11 mouse cellular contexts compared by ENCODE assay signal in genomic region chr4:135911531-135911930, GRCm38 (mm10). TPM values are rescaled to one million over a fixed set of nuclear protein-coding genes. Genes with fewer than 3 reads are reported as not detected.
DNase-seq lines count a peak whose midpoint lies in the region; ATAC-seq and TF ChIP-seq lines count a peak whose summit lies in the region.
"Had no signal": no experiment of that assay in that cellular context is flagged by ENCODE, and none has a peak within 500 bp of the region (broad histone marks: within the 10 kb centered on the region; RNA-seq: fewer than 3 reads in every experiment).

No protein-coding gene starts in this region.

- ATAC-seq in heart, embryonic 16.5 days (replicated peaks; ENCODE audit: extremely low read depth, insufficient read depth, low FRiP score): no peak
- ATAC-seq in kidney, postnatal 0 days (replicated peaks; ENCODE audit: low FRiP score, low read depth): peak; percentile 46; the same call in 1 of the 2 replicates
- ATAC-seq in neural tube, embryonic 15.5 days (ENCODE audit: low FRiP score): no peak

- peaks cover 4% of the 10 kb centered on the region; the same call in 1 of the 2 replicates for H3K4me1 ChIP-seq in heart, embryonic 16.5 days (ENCODE audit: control insufficient read depth, insufficient read depth, low read length)
- no peaks in the 10 kb centered on the region for H3K4me1 ChIP-seq in kidney, postnatal 0 days (replicated peaks; ENCODE audit: insufficient read depth, low read length)
- H3K4me1 ChIP-seq in neural tube, embryonic 15.5 days: peaks cover 4% of the 10 kb centered on the region

- DNase-seq in heart, adult 8-10 months (ENCODE audit: low spot score): no peak
- DNase-seq in CD8-positive naive resting alpha-beta T cell, adult 2 months (ENCODE audit: low read depth in 2 of 2, low spot score in 2 of 2): peak; percentile 55
- DNase-seq in kidney, postnatal 0 days (ENCODE audit: low spot score): peak; percentile 55
- DNase-seq in lung, postnatal 10 days: peak; percentile 43
- DNase-seq in gastrocnemius, postnatal 25 days: no peak
- DNase-seq in ovary, postnatal 10 days (ENCODE audit: low spot score): no peak
- DNase-seq: embryo, embryonic 11 days had no signal

- H3K4me3 ChIP-seq in heart, embryonic 16.5 days (ENCODE audit: low read length): no peak overlapping the region
- H3K4me3 ChIP-seq in kidney, postnatal 0 days (replicated peaks; ENCODE audit: low read depth, low read length): no peak overlapping the region
- H3K4me3 ChIP-seq in neural tube, embryonic 15.5 days (replicated peaks): no peak overlapping the region
- H3K4me3 ChIP-seq: hindbrain, embryonic 15.5 days; neural tube, embryonic 12.5 days had no signal

- WGBS in heart, embryonic 16.5 days: 55% methylated on average over 7 of the region's 7 CpGs
- 62% methylated on average over 7 of the region's 7 CpGs for WGBS in kidney, postnatal 0 days
- 75% methylated on average over 7 of the region's 7 CpGs for WGBS in neural tube, embryonic 15.5 days

- H3K27me3 ChIP-seq in heart, embryonic 16.5 days (ENCODE audit: control insufficient read depth, insufficient read depth, low read length): no peaks in the 10 kb centered on the region
- H3K27me3 ChIP-seq in kidney, postnatal 0 days (ENCODE audit: insufficient read depth, low read length): no peaks in the 10 kb centered on the region
- no peaks in the 10 kb centered on the region for H3K27me3 ChIP-seq in neural tube, embryonic 15.5 days (replicated peaks)
- H3K27me3 ChIP-seq: hindbrain, embryonic 15.5 days; neural tube, embryonic 12.5 days had no signal

- TF ChIP-seq CTCF in kidney, postnatal 0 days (IDR thresholded peaks at IDR 0.05; ENCODE audit: low read depth): no peak

- peak overlapping the region; percentile 39; the same call in 1 of the 2 replicates for H3K27ac ChIP-seq in heart, embryonic 16.5 days (ENCODE audit: low read length)
- peak overlapping the region; percentile 60 for H3K27ac ChIP-seq in kidney, postnatal 0 days
- no peak overlapping the region for H3K27ac ChIP-seq in neural tube, embryonic 15.5 days (replicated peaks)
- H3K27ac ChIP-seq: neural tube, embryonic 12.5 days had no signal

- no peaks in the 10 kb centered on the region for H3K9me3 ChIP-seq in heart, embryonic 16.5 days (replicated peaks; ENCODE audit: control insufficient read depth, low read length)
- H3K9me3 ChIP-seq in kidney, postnatal 0 days (replicated peaks; ENCODE audit: low read length): no peaks in the 10 kb centered on the region
- no peaks in the 10 kb centered on the region for H3K9me3 ChIP-seq in neural tube, embryonic 15.5 days (replicated peaks)
- H3K9me3 ChIP-seq: hindbrain, embryonic 15.5 days; neural tube, embryonic 12.5 days had no signal

- no peak overlapping the region for H3K9ac ChIP-seq in heart, embryonic 16.5 days (ENCODE audit: low read length)
- H3K9ac ChIP-seq in kidney, postnatal 0 days (ENCODE audit: low read depth, low read length): no peak overlapping the region
- no peak overlapping the region for H3K9ac ChIP-seq in neural tube, embryonic 15.5 days (replicated peaks)
- H3K9ac ChIP-seq: hindbrain, embryonic 15.5 days; neural tube, embryonic 12.5 days had no signal

- H3K4me2 ChIP-seq in heart, embryonic 16.5 days (ENCODE audit: low read depth, low read length): no peak overlapping the region
- H3K4me2 ChIP-seq in kidney, postnatal 0 days (ENCODE audit: low read length): no peak overlapping the region
- no peak overlapping the region for H3K4me2 ChIP-seq in neural tube, embryonic 15.5 days
- H3K4me2 ChIP-seq: hindbrain, embryonic 15.5 days; neural tube, embryonic 12.5 days had no signal

- no peaks in the 10 kb centered on the region for H3K36me3 ChIP-seq in heart, embryonic 16.5 days (ENCODE audit: control insufficient read depth, insufficient read depth)
- no peaks in the 10 kb centered on the region for H3K36me3 ChIP-seq in kidney, postnatal 0 days (ENCODE audit: insufficient read depth, low read length)
- no peaks in the 10 kb centered on the region for H3K36me3 ChIP-seq in neural tube, embryonic 15.5 days
- H3K36me3 ChIP-seq: hindbrain, embryonic 15.5 days; neural tube, embryonic 12.5 days had no signal

RNA-seq across cellular contexts. Expression of gene Fuca1, which starts 9.0 kb away (rescaled TPM):
- polyA plus RNA-seq in heart, embryonic 16.5 days (2015; fragmentation: Nextera tagmentation; extraction: Ambion mirVana): 50.7 and 52.8 TPM in 2 replicates
- total RNA-seq in heart, adult 8-10 months (2022): 10 to 100 TPM; 29.8 to 40.8 (median 34.6) TPM
- 98.7 and 99.4 TPM in 2 replicates for polyA plus RNA-seq in kidney, postnatal 0 days (2015; fragmentation: Nextera tagmentation; extraction: Ambion mirVana)
- total RNA-seq in gastrocnemius, postnatal 25 days (2021): 10 to 100 TPM; 18.9 to 21.7 TPM
- 68.6 and 71.5 TPM in 2 replicates for polyA plus RNA-seq in neural tube, embryonic 15.5 days (2015; fragmentation: Nextera tagmentation; extraction: Ambion mirVana)

RNA-seq across cellular contexts. Expression of gene Cnr2, which starts 16.3 kb away (rescaled TPM):
- polyA plus RNA-seq in heart, embryonic 16.5 days (2015; fragmentation: Nextera tagmentation; extraction: Ambion mirVana): 0.71 and 0.80 TPM in 2 replicates
- total RNA-seq in heart, adult 8-10 months (2022): under 1 TPM; 0.22 to 0.57 (median 0.36) TPM
- polyA plus RNA-seq in kidney, postnatal 0 days (2015; fragmentation: Nextera tagmentation; extraction: Ambion mirVana): 0.68 and 0.70 TPM in 2 replicates
- under 1 TPM; 0.08 to 0.10 TPM for total RNA-seq in gastrocnemius, postnatal 25 days (2021)
- polyA plus RNA-seq in neural tube, embryonic 15.5 days (2015; fragmentation: Nextera tagmentation; extraction: Ambion mirVana): 0.10 and 0.50 TPM in 2 replicates

RNA-seq across cellular contexts. Expression of gene Hmgcl, which starts 34.7 kb away (rescaled TPM):
- 94.3 and 99.6 TPM in 2 replicates for polyA plus RNA-seq in heart, embryonic 16.5 days (2015; fragmentation: Nextera tagmentation; extraction: Ambion mirVana)
- total RNA-seq in heart, adult 8-10 months (2022): 10 to 100 TPM; 83.3 to 91.3 (median 85.0) TPM
- 107 and 110 TPM in 2 replicates for polyA plus RNA-seq in kidney, postnatal 0 days (2015; fragmentation: Nextera tagmentation; extraction: Ambion mirVana)
- 10 to 100 TPM; 41.5 to 42.3 TPM for total RNA-seq in gastrocnemius, postnatal 25 days (2021)
- polyA plus RNA-seq in neural tube, embryonic 15.5 days (2015; fragmentation: Nextera tagmentation; extraction: Ambion mirVana): 68.2 and 68.9 TPM in 2 replicates

RNA-seq across cellular contexts. Expression of gene Pnrc2, which starts 37.9 kb away (rescaled TPM):
- polyA plus RNA-seq in heart, embryonic 16.5 days (2015; fragmentation: Nextera tagmentation; extraction: Ambion mirVana): 133 and 149 TPM in 2 replicates
- total RNA-seq in heart, adult 8-10 months (2022): 10 to 100 TPM; 51.2 to 75.7 (median 66.5) TPM
- polyA plus RNA-seq in kidney, postnatal 0 days (2015; fragmentation: Nextera tagmentation; extraction: Ambion mirVana): 190 and 194 TPM in 2 replicates
- 10 to 100 TPM; 25.7 to 36.4 TPM for total RNA-seq in gastrocnemius, postnatal 25 days (2021)
- 82.1 and 114 TPM in 2 replicates for polyA plus RNA-seq in neural tube, embryonic 15.5 days (2015; fragmentation: Nextera tagmentation; extraction: Ambion mirVana)

RNA-seq across cellular contexts. Expression of gene Gale, which starts 52.0 kb away (rescaled TPM):
- 24.4 and 24.5 TPM in 2 replicates for polyA plus RNA-seq in heart, embryonic 16.5 days (2015; fragmentation: Nextera tagmentation; extraction: Ambion mirVana)
- total RNA-seq in heart, adult 8-10 months (2022): 1 to 10 TPM; 1.2 to 3.2 (median 1.6) TPM
- polyA plus RNA-seq in kidney, postnatal 0 days (2015; fragmentation: Nextera tagmentation; extraction: Ambion mirVana): 25.1 and 30.0 TPM in 2 replicates
- 1 to 10 TPM in 1 of 2 experiments, under 1 TPM in 1; 0.72 to 1.5 TPM for total RNA-seq in gastrocnemius, postnatal 25 days (2021)
- 47.7 and 53.5 TPM in 2 replicates for polyA plus RNA-seq in neural tube, embryonic 15.5 days (2015; fragmentation: Nextera tagmentation; extraction: Ambion mirVana)

Comparison
In these comparisons a context has a peak if more than half of its experiments do, and no peak if none do; other contexts are left out.
1. DNase-seq: peak in CD8-positive naive resting alpha-beta T cell, adult 2 months (2 of 2), kidney, postnatal 0 days (single experiment) and lung, postnatal 10 days (single experiment); none in heart, adult 8-10 months (single experiment), gastrocnemius, postnatal 25 days (single experiment) and ovary, postnatal 10 days (single experiment).